Mouse (Mus musculus) intestine, embryonic 14.5 days (tissue): Measurements from ENCODE around the gene Apol10b. TPM values are rescaled to one million over a fixed set of nuclear protein-coding genes. Genes with fewer than 3 reads are reported as not detected.
"Not testable (repeated sequence)": the region's sequence is repeated elsewhere in the genome, so short reads cannot be mapped to it uniquely, and the experiment has no call there.

Experiments used
- ATAC-seq: fragments of 200-750 bp; cut with Nextera tagmentation; replicated peaks from 2 replicates; pipeline ENCODE4 v1.8.0; 2017; ENCODE audit warnings: low read depth, moderate number of reproducible peaks, moderate TSS enrichment, moderate library complexity; ENCODE audit not compliant: low FRiP score, low TSS enrichment
- DNase-seq: peaks from one replicate; pipeline ENCODE4 v3.0.0-alpha.2; 2018; ENCODE audit warnings: low spot score
- H3K27ac ChIP-seq: fragments of 300-500 bp; sonication (generic); 2 replicates; pipeline ENCODE4 v1.5.1; 2014; ENCODE audit warnings: low read depth, mild to moderate bottlenecking, control low read depth
- H3K27me3 ChIP-seq: fragments of 300-500 bp; sonication (generic); replicated peaks from 2 replicates; pipeline ENCODE4 v1.6.1; 2014; ENCODE audit warnings: low read length, control low read depth; ENCODE audit not compliant: control insufficient read depth, insufficient read depth
- H3K36me3 ChIP-seq: fragments of 300-500 bp; sonication (generic); 2 replicates; pipeline ENCODE4 v1.6.1; 2014; ENCODE audit warnings: low read length, control low read depth; ENCODE audit not compliant: control insufficient read depth, insufficient read depth
- H3K4me1 ChIP-seq: fragments of 300-500 bp; sonication (generic); replicated peaks from 2 replicates; pipeline ENCODE4 v1.6.1; 2014; ENCODE audit warnings: low read length, control low read depth, mixed read lengths; ENCODE audit not compliant: control insufficient read depth, insufficient read depth
- H3K4me2 ChIP-seq: fragments of 300-500 bp; sonication (generic); 2 replicates; pipeline ENCODE4 v1.6.1; 2014; ENCODE audit warnings: low read length
- H3K4me3 ChIP-seq: fragments of 300-500 bp; sonication (generic); 2 replicates; pipeline ENCODE4 v1.5.1; 2014; ENCODE audit warnings: low read depth, low read length, control low read depth, mixed read lengths
- H3K9ac ChIP-seq: fragments of 300-500 bp; sonication (generic); 2 replicates; pipeline ENCODE4 v1.6.1; 2014; ENCODE audit warnings: mild to moderate bottlenecking, low read length
- H3K9me3 ChIP-seq: fragments of 300-500 bp; sonication (generic); 2 replicates; pipeline ENCODE4 v1.6.1; 2016; ENCODE audit warnings: low read length, control low read depth; ENCODE audit not compliant: control insufficient read depth
- WGBS: fragments of 180-500 bp; shearing (Covaris S2); extraction: QIAGEN DNeasy Blood & Tissue Kit; methylation state at CpG from one replicate; pipeline ENCODE4 v1.1.7; 2014; 5-methylcytosine and 5-hydroxymethylcytosine counted together
- polyA plus RNA-seq: library from polyadenylated mRNA; unstranded; fragments of >200 nt; fragmentation: Nextera tagmentation; extraction: Ambion mirVana; gene quantifications from 2 replicates; pipeline ENCODE4 v1.2.1, GENCODE M21; 2014

Apol10b gene
- polyA plus RNA-seq, 1 experiment from 2014 or later, result 0.31 TPM

DNA sequence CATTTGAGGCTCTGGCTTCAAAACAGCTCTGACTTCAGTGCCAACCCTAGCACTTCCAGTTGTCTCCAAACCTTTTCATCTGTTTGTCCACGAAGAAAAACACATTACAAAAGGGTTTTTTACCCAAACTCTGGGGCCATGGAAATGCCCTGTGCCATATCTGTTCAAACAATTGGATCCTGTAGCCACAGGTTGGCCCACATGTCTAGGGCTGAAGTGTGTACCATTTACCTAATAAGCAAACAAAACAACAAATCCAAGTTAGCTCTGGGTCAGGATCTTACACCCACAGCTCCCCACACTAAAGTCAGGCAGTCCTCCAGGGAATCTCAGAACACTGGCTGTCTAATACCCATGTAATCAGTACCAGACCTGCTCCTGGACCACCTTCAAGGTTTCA, 56.7 kb downstream of the Apol10b start:
- DNase-seq, H3K4me2 ChIP-seq, H3K27me3 ChIP-seq, H3K4me3 ChIP-seq, H3K9ac ChIP-seq, H3K9me3 ChIP-seq, H3K27ac ChIP-seq, ATAC-seq, H3K4me1 ChIP-seq, H3K36me3 ChIP-seq: not testable (repeated sequence)
- 54% methylated on average over 1 of the region's 1 CpGs for WGBS

Other genes with a start within 250 kb of the Apol10b start
- gene Apol7a, start 197.0 kb downstream of the Apol10b start, polyA plus RNA-seq, result 8.9 and 9.7 TPM in 2 replicates
- 0.26 and 0.43 TPM in 2 replicates for gene Apol9a, start 185.0 kb downstream of the Apol10b start, polyA plus RNA-seq
- gene Apol7b, start 148.6 kb downstream of the Apol10b start, polyA plus RNA-seq, result 0.43 TPM in 1 of 2 replicates, not detected in the other
- gene Apol10a, start 119.1 kb downstream of the Apol10b start, polyA plus RNA-seq, result 0.09 TPM in 1 of 2 replicates, not detected in the other
- gene Apol11a, start 87.9 kb downstream of the Apol10b start, polyA plus RNA-seq, result not detected in 2 replicates
- 1.5 and 1.9 TPM in 2 replicates for gene Apol7c, start 62.8 kb downstream of the Apol10b start, polyA plus RNA-seq
- not detected in 2 replicates for gene 1700025B11Rik, start 34.2 kb downstream of the Apol10b start, polyA plus RNA-seq
- gene Gm36245, start 3.1 kb upstream of the Apol10b start, polyA plus RNA-seq, result not detected in 2 replicates
- gene Apol11b, start 47.2 kb upstream of the Apol10b start, polyA plus RNA-seq, result 0.12 TPM in 1 of 2 replicates, not detected in the other
- gene Apol7e, start 102.7 kb upstream of the Apol10b start, polyA plus RNA-seq, result 0.15 and 0.46 TPM in 2 replicates
- 0.26 and 0.32 TPM in 2 replicates for gene Apol9b, start 132.9 kb upstream of the Apol10b start, polyA plus RNA-seq
- gene Apol8, start 160.9 kb upstream of the Apol10b start, polyA plus RNA-seq, result not detected in 2 replicates
- 67.9 and 72.2 TPM in 2 replicates for gene Myh9, start 246.1 kb upstream of the Apol10b start, polyA plus RNA-seq